Mouse (Mus musculus) neural tube, embryonic 12.5 days (tissue): ENCODE measurements around the gene Arap2. TPM values are rescaled to one million over a fixed set of nuclear protein-coding genes. Genes with fewer than 3 reads are reported as not detected.

ENCODE experiments used
- ATAC-seq: fragments of 200-750 bp; cut with Nextera tagmentation; 2 replicates; pipeline ENCODE4 v1.8.0; 2017; ENCODE audit warnings: low read depth, mild to moderate bottlenecking, moderate TSS enrichment, moderate library complexity; ENCODE audit not compliant: low FRiP score
- H3K27ac ChIP-seq: fragments of 300-500 bp; sonication (generic); 2 replicates; pipeline ENCODE4 v1.5.1; 2016
- H3K27me3 ChIP-seq: fragments of 300-500 bp; sonication (generic); replicated peaks from 2 replicates; pipeline ENCODE4 v1.6.1; 2016; ENCODE audit warnings: mild to moderate bottlenecking
- H3K36me3 ChIP-seq: fragments of 300-500 bp; sonication (generic); 2 replicates; pipeline ENCODE4 v1.6.1; 2016; ENCODE audit warnings: mild to moderate bottlenecking
- H3K4me1 ChIP-seq: fragments of 300-500 bp; sonication (generic); 2 replicates; pipeline ENCODE4 v1.6.1; 2016
- H3K4me2 ChIP-seq: fragments of 300-500 bp; sonication (generic); replicated peaks from 2 replicates; pipeline ENCODE4 v1.6.1; 2016; ENCODE audit warnings: mild to moderate bottlenecking
- H3K4me3 ChIP-seq: fragments of 300-500 bp; sonication (generic); 2 replicates; pipeline ENCODE4 v1.5.1; 2016
- H3K9ac ChIP-seq: fragments of 300-500 bp; sonication (generic); 2 replicates; pipeline ENCODE4 v1.6.1; 2016; ENCODE audit warnings: mild to moderate bottlenecking
- H3K9me3 ChIP-seq: fragments of 300-500 bp; sonication (generic); 2 replicates; pipeline ENCODE4 v1.6.1; 2016; ENCODE audit warnings: mild to moderate bottlenecking
- WGBS: fragments of 180-500 bp; shearing (Covaris S2); methylation state at CpG from one replicate; pipeline ENCODE4 v1.1.7; 2016; 5-methylcytosine and 5-hydroxymethylcytosine counted together
- polyA plus RNA-seq: library from polyadenylated mRNA; unstranded; fragments of >200 nt; fragmentation: Nextera tagmentation; extraction: Ambion mirVana; gene quantifications from 2 replicates; pipeline ENCODE4 v1.2.1, GENCODE M21; 2016

Arap2 gene
- polyA plus RNA-seq, 1 experiment from 2014 or later = 1.1 TPM

GRCm38 (mm10) chr5:62574336-62574844 is 191.6 kb downstream of the Arap2 start:
- no peak overlapping the region for H3K9ac ChIP-seq
- H3K4me2 ChIP-seq = no peak overlapping the region
- no peaks in the 10 kb centered on the region for H3K4me1 ChIP-seq
- no peak overlapping the region for H3K4me3 ChIP-seq
- no peaks in the 10 kb centered on the region for H3K9me3 ChIP-seq
- no peaks in the 10 kb centered on the region for H3K36me3 ChIP-seq
- no peak for ATAC-seq
- H3K27ac ChIP-seq = no peak overlapping the region
- WGBS = 94% methylated on average over 3 of the region's 3 CpGs
- no peaks in the 10 kb centered on the region for H3K27me3 ChIP-seq

Other genes with a start within 250 kb of the Arap2 start
- gene Dthd1, start 47.7 kb upstream of the Arap2 start, polyA plus RNA-seq = not detected in 2 replicates